Mouse (Mus musculus) G1E (cell line): Measurements from ENCODE around the gene Aurkaip1. TPM values are rescaled to one million over a fixed set of nuclear protein-coding genes. Genes with fewer than 3 reads are reported as not detected.

Experiments used
- ATAC-seq: 2 replicates; pipeline ENCODE4 v1.8.0; 2016; ENCODE audit warnings: mild to moderate bottlenecking; ENCODE audit not compliant: insufficient number of reproducible peaks, poor library complexity, low FRiP score, severe bottlenecking; ENCODE audit errors: extremely low read depth
- DNase-seq: peaks from one replicate; pipeline ENCODE4 v3.0.0; 2012; ENCODE audit warnings: low spot score
- H3K27me3 ChIP-seq: 2 replicates; pipeline ENCODE4 v1.6.1; 2012; ENCODE audit warnings: mild to moderate bottlenecking, low read length, inconsistent platforms; ENCODE audit not compliant: insufficient read depth
- H3K36me3 ChIP-seq: replicated peaks from 2 replicates; pipeline ENCODE3; 2012; ENCODE audit warnings: mild to moderate bottlenecking, inconsistent platforms
- H3K4me1 ChIP-seq: 2 replicates; pipeline ENCODE4 v1.6.1; 2012; ENCODE audit warnings: low read depth, low read length, inconsistent platforms, mixed read lengths; ENCODE audit not compliant: insufficient read depth
- H3K4me3 ChIP-seq: 2 replicates; pipeline ENCODE4 v1.5.1; 2012; ENCODE audit warnings: low read depth, mild to moderate bottlenecking, inconsistent platforms, low read length, moderate library complexity, mixed read lengths
- H3K9me3 ChIP-seq: replicated peaks from 2 replicates; pipeline ENCODE4 v1.6.1; 2012; ENCODE audit warnings: inconsistent platforms
- CTCF ChIP-seq: IDR thresholded peaks from 2 replicates; pipeline ENCODE4 v1.5.1; 2012; ENCODE audit warnings: low read depth, low read length, inconsistent platforms, mixed read lengths
- GATA1 ChIP-seq: IDR thresholded peaks from 2 replicates; pipeline ENCODE4 v1.6.1; 2012; ENCODE audit warnings: borderline replicate concordance, low read length, inconsistent platforms, mixed read lengths
- GATA2 ChIP-seq: IDR thresholded peaks from 2 replicates; pipeline ENCODE4 v1.6.1; 2012; ENCODE audit warnings: low read depth, low read length, inconsistent platforms, borderline replicate concordance
- POLR2AphosphoS5 ChIP-seq: IDR thresholded peaks from 2 replicates; pipeline ENCODE4 v1.6.1; 2012; ENCODE audit warnings: low read depth, low read length, inconsistent platforms; ENCODE audit not compliant: insufficient replicate concordance
- TAL1 ChIP-seq: conservative IDR thresholded peaks from 2 replicates; pipeline ENCODE4 v1.6.1; 2012; ENCODE audit warnings: low read depth, low read length, inconsistent platforms, mixed read lengths
- polyA plus RNA-seq: library from polyadenylated mRNA; stranded (reverse); fragments of >175 nt; gene quantifications from 2 replicates; pipeline ENCODE4 v1.2.3, GENCODE M21; 2012
- total RNA-seq, 2 experiments: library from RNA; stranded (forward) in 1 of 2; stranded (reverse) in 1 of 2; fragments of 200-1000 nt in 1 of 2; fragments of >200 nt in 1 of 2; fragmentation: Nextera tagmentation in 1 of 2; gene quantifications; 2 replicates each; pipeline ENCODE4 v1.2.3; 2014 to 2017

The Aurkaip1 gene
- total and polyA plus RNA-seq, 3 experiments: 155 to 293 (median 160) TPM

GRCm38 (mm10) chr4:155859318-155859717, 28.2 kb downstream of the Aurkaip1 start:
- H3K36me3 ChIP-seq: peaks cover 99% of the 10 kb centered on the region

GRCm38 (mm10) chr4:155861787-155862186, 30.7 kb downstream of the Aurkaip1 start:
- TF ChIP-seq CTCF (no peak), GATA1 (no peak), TAL1 (no peak)
- Histone ChIP-seq H3K4me1 (peaks cover 6% of the 10 kb centered on the region), H3K9me3 (no peaks in the 10 kb centered on the region), H3K27me3 (no peaks in the 10 kb centered on the region), H3K36me3 (peaks cover 99% of the 10 kb centered on the region), H3K4me3 (no peak overlapping the region)
- DNase-seq (no peak), ATAC-seq (no peak)

More at GRCm38 (mm10) chr4:155859318-155859717, 28.2 kb downstream of the Aurkaip1 start:
- ATAC-seq (no peak; the same call in 1 of the 2 replicates), DNase-seq (peak; percentile 60)
- no peak overlapping the region for H3K4me3 ChIP-seq
- H3K9me3 ChIP-seq: no peaks in the 10 kb centered on the region
- TF ChIP-seq POLR2AphosphoS5 (no peak), CTCF (no peak), TAL1 (no peak), GATA1 (no peak)
- H3K27me3 ChIP-seq: no peaks in the 10 kb centered on the region
- peaks cover 22% of the 10 kb centered on the region for H3K4me1 ChIP-seq

- ATAC-seq: no peak
- H3K36me3 ChIP-seq: peaks cover 97% of the 10 kb centered on the region
Measured at GRCm38 (mm10) chr4:155863001-155863400, 31.9 kb downstream of the Aurkaip1 start, which contains the start of gene Tas1r3. TSS of gene Tas1r3 (minus strand) at chr4:155863362.

GRCm38 (mm10) chr4:155868614-155869298, 37.7 kb downstream of the Aurkaip1 start:
- ATAC-seq (0 out of 2 replicates have a peak, but pooled peaks have one; percentile 5), DNase-seq (peak; percentile 42)
- peaks cover 68% of the 10 kb centered on the region for H3K36me3 ChIP-seq
- H3K27me3 ChIP-seq: no peaks in the 10 kb centered on the region
- H3K4me3 ChIP-seq: peak overlapping the region; percentile 77
- no peaks in the 10 kb centered on the region for H3K9me3 ChIP-seq
- H3K4me1 ChIP-seq: peaks cover 33% of the 10 kb centered on the region
- TF ChIP-seq POLR2AphosphoS5 (no peak), TAL1 (no peak), GATA1 (no peak), CTCF (no peak)

More at GRCm38 (mm10) chr4:155863001-155863400, 31.9 kb downstream of the Aurkaip1 start, which contains the start of gene Tas1r3:
- TF ChIP-seq POLR2AphosphoS5 (no peak), GATA2 (no peak), GATA1 (no peak), TAL1 (no peak), CTCF (no peak)
- H3K4me1 ChIP-seq: peaks cover under 1% of the 10 kb centered on the region; the same call in 1 of the 2 replicates
- no peak for DNase-seq
- no peaks in the 10 kb centered on the region for H3K9me3 ChIP-seq
- H3K4me3 ChIP-seq: no peak within 1 kb of the TSS
- no peaks in the 10 kb centered on the region for H3K27me3 ChIP-seq

GRCm38 (mm10) chr4:155869317-155870033, 38.4 kb downstream of the Aurkaip1 start, which contains the start of the genes Cptp and Ints11:
TSS of gene Cptp (minus strand) at chr4:155869440.
TSS of gene Ints11 (plus strand) at chr4:155869546.
- Histone ChIP-seq H3K9me3 (no peaks in the 10 kb centered on the region), H3K4me1 (peaks cover 33% of the 10 kb centered on the region), H3K4me3 (peak within 1 kb of the TSS; percentile 77), H3K27me3 (no peaks in the 10 kb centered on the region), H3K36me3 (peaks cover 68% of the 10 kb centered on the region)
- no peak for TF ChIP-seq CTCF
- DNase-seq: peak; percentile 100
- ATAC-seq: peak; percentile 100

GRCm38 (mm10) chr4:155871404-155871803, 40.3 kb downstream of the Aurkaip1 start:
- Histone ChIP-seq H3K4me1 (peaks cover 33% of the 10 kb centered on the region), H3K4me3 (no peak overlapping the region), H3K27me3 (no peaks in the 10 kb centered on the region), H3K9me3 (no peaks in the 10 kb centered on the region), H3K36me3 (peaks cover 68% of the 10 kb centered on the region)
- DNase-seq (no peak), ATAC-seq (no peak)
- TF ChIP-seq GATA1 (no peak), TAL1 (no peak), CTCF (no peak), GATA2 (no peak), POLR2AphosphoS5 (no peak)

Other genes starting within 250 kb of the Aurkaip1 start
Only the 20 nearest of the 28 such genes appear.
- gene Fndc10, start 136.9 kb upstream of the Aurkaip1 start, total RNA-seq (2014; fragmentation: Nextera tagmentation): not detected in 2 replicates
- 0.12 and 0.16 TPM in 2 replicates for gene Fndc10, start 136.9 kb upstream of the Aurkaip1 start, total RNA-seq (2017)
- gene Fndc10, start 136.9 kb upstream of the Aurkaip1 start, polyA plus RNA-seq: not detected in 2 replicates
- 195 and 204 TPM in 2 replicates for gene Ssu72, start 126.5 kb upstream of the Aurkaip1 start, total RNA-seq (2014; fragmentation: Nextera tagmentation)
- gene Ssu72, start 126.5 kb upstream of the Aurkaip1 start, total RNA-seq (2017): 184 and 186 TPM in 2 replicates
- gene Ssu72, start 126.5 kb upstream of the Aurkaip1 start, polyA plus RNA-seq: 74.7 and 91.4 TPM in 2 replicates
- gene Tmem240, start 96.5 kb upstream of the Aurkaip1 start, total RNA-seq (2014; fragmentation: Nextera tagmentation): 0.58 and 0.68 TPM in 2 replicates
- gene Tmem240, start 96.5 kb upstream of the Aurkaip1 start, total RNA-seq (2017): 0.55 and 0.64 TPM in 2 replicates
- 0.94 and 0.98 TPM in 2 replicates for gene Tmem240, start 96.5 kb upstream of the Aurkaip1 start, polyA plus RNA-seq
- 43.2 and 64.6 TPM in 2 replicates for gene Atad3a, start 70.2 kb upstream of the Aurkaip1 start, total RNA-seq (2014; fragmentation: Nextera tagmentation)
- gene Atad3a, start 70.2 kb upstream of the Aurkaip1 start, total RNA-seq (2017): 58.8 and 61.5 TPM in 2 replicates
- gene Atad3a, start 70.2 kb upstream of the Aurkaip1 start, polyA plus RNA-seq: 65.7 and 70.7 TPM in 2 replicates
- gene Vwa1, start 56.6 kb upstream of the Aurkaip1 start, total RNA-seq (2014; fragmentation: Nextera tagmentation): 0.39 and 0.68 TPM in 2 replicates
- 0.93 and 1.0 TPM in 2 replicates for gene Vwa1, start 56.6 kb upstream of the Aurkaip1 start, total RNA-seq (2017)
- 0.09 and 0.10 TPM in 2 replicates for gene Vwa1, start 56.6 kb upstream of the Aurkaip1 start, polyA plus RNA-seq
- gene Tmem88b, start 45.4 kb upstream of the Aurkaip1 start, total RNA-seq (2014; fragmentation: Nextera tagmentation): not detected in 2 replicates
- gene Tmem88b, start 45.4 kb upstream of the Aurkaip1 start, total RNA-seq (2017): 0.05 and 0.06 TPM in 2 replicates
- gene Tmem88b, start 45.4 kb upstream of the Aurkaip1 start, polyA plus RNA-seq: 0.01 TPM in 1 of 2 replicates, not detected in the other
- not detected in 2 replicates for gene Ankrd65, start 40.8 kb upstream of the Aurkaip1 start, total RNA-seq (2014; fragmentation: Nextera tagmentation)
- not detected in 2 replicates for gene Ankrd65, start 40.8 kb upstream of the Aurkaip1 start, total RNA-seq (2017)
- gene Ankrd65, start 40.8 kb upstream of the Aurkaip1 start, polyA plus RNA-seq: not detected in 2 replicates
- 86.3 and 97.2 TPM in 2 replicates for gene Mrpl20, start 28.4 kb upstream of the Aurkaip1 start, total RNA-seq (2014; fragmentation: Nextera tagmentation)
- gene Mrpl20, start 28.4 kb upstream of the Aurkaip1 start, total RNA-seq (2017): 85.3 and 124 TPM in 2 replicates
- 15.1 and 17.9 TPM in 2 replicates for gene Mrpl20, start 28.4 kb upstream of the Aurkaip1 start, polyA plus RNA-seq
- 121 and 171 TPM in 2 replicates for gene Ccnl2, start 18.8 kb upstream of the Aurkaip1 start, total RNA-seq (2014; fragmentation: Nextera tagmentation)
- 125 and 150 TPM in 2 replicates for gene Ccnl2, start 18.8 kb upstream of the Aurkaip1 start, total RNA-seq (2017)
- gene Ccnl2, start 18.8 kb upstream of the Aurkaip1 start, polyA plus RNA-seq: 33.0 and 41.8 TPM in 2 replicates
- not detected in 2 replicates for gene Mxra8, start 8.4 kb downstream of the Aurkaip1 start, total RNA-seq (2014; fragmentation: Nextera tagmentation)
- 0.33 and 0.46 TPM in 2 replicates for gene Mxra8, start 8.4 kb downstream of the Aurkaip1 start, total RNA-seq (2017)
- gene Mxra8, start 8.4 kb downstream of the Aurkaip1 start, polyA plus RNA-seq: not detected in 2 replicates
- gene Dvl1, start 16.1 kb downstream of the Aurkaip1 start, total RNA-seq (2014; fragmentation: Nextera tagmentation): 14.4 and 16.8 TPM in 2 replicates
- 9.2 and 13.7 TPM in 2 replicates for gene Dvl1, start 16.1 kb downstream of the Aurkaip1 start, total RNA-seq (2017)
- gene Dvl1, start 16.1 kb downstream of the Aurkaip1 start, polyA plus RNA-seq: 77.7 and 92.8 TPM in 2 replicates
- gene Tas1r3, start 32.1 kb downstream of the Aurkaip1 start, total RNA-seq (2014; fragmentation: Nextera tagmentation): 1.6 and 1.7 TPM in 2 replicates
- 0.52 and 0.60 TPM in 2 replicates for gene Tas1r3, start 32.1 kb downstream of the Aurkaip1 start, total RNA-seq (2017)
- 0.02 and 0.03 TPM in 2 replicates for gene Tas1r3, start 32.1 kb downstream of the Aurkaip1 start, polyA plus RNA-seq
- 6.7 and 11.8 TPM in 2 replicates for gene Cptp, start 38.2 kb downstream of the Aurkaip1 start, total RNA-seq (2014; fragmentation: Nextera tagmentation)
- gene Cptp, start 38.2 kb downstream of the Aurkaip1 start, total RNA-seq (2017): 9.3 and 9.5 TPM in 2 replicates
- 1.1 and 3.6 TPM in 2 replicates for gene Cptp, start 38.2 kb downstream of the Aurkaip1 start, polyA plus RNA-seq
- 35.6 and 47.3 TPM in 2 replicates for gene Ints11, start 38.3 kb downstream of the Aurkaip1 start, total RNA-seq (2014; fragmentation: Nextera tagmentation)
- gene Ints11, start 38.3 kb downstream of the Aurkaip1 start, total RNA-seq (2017): 43.5 and 63.3 TPM in 2 replicates
- 21.7 and 26.8 TPM in 2 replicates for gene Ints11, start 38.3 kb downstream of the Aurkaip1 start, polyA plus RNA-seq
- 16.6 and 19.5 TPM in 2 replicates for gene Pusl1, start 60.5 kb downstream of the Aurkaip1 start, total RNA-seq (2014; fragmentation: Nextera tagmentation)
- 27.9 and 32.3 TPM in 2 replicates for gene Pusl1, start 60.5 kb downstream of the Aurkaip1 start, total RNA-seq (2017)
- gene Pusl1, start 60.5 kb downstream of the Aurkaip1 start, polyA plus RNA-seq: 135 and 233 TPM in 2 replicates
- gene Acap3, start 60.5 kb downstream of the Aurkaip1 start, total RNA-seq (2014; fragmentation: Nextera tagmentation): 16.5 and 19.9 TPM in 2 replicates
- 12.4 and 12.5 TPM in 2 replicates for gene Acap3, start 60.5 kb downstream of the Aurkaip1 start, total RNA-seq (2017)
- gene Acap3, start 60.5 kb downstream of the Aurkaip1 start, polyA plus RNA-seq: 31.0 and 32.9 TPM in 2 replicates
- gene Ube2j2, start 112.6 kb downstream of the Aurkaip1 start, total RNA-seq (2014; fragmentation: Nextera tagmentation): 118 and 122 TPM in 2 replicates
- 124 and 178 TPM in 2 replicates for gene Ube2j2, start 112.6 kb downstream of the Aurkaip1 start, total RNA-seq (2017)
- 167 and 223 TPM in 2 replicates for gene Ube2j2, start 112.6 kb downstream of the Aurkaip1 start, polyA plus RNA-seq
- gene C1qtnf12, start 131.0 kb downstream of the Aurkaip1 start, total RNA-seq (2014; fragmentation: Nextera tagmentation): 17.0 and 19.9 TPM in 2 replicates
- gene C1qtnf12, start 131.0 kb downstream of the Aurkaip1 start, total RNA-seq (2017): 9.7 and 14.2 TPM in 2 replicates
- gene C1qtnf12, start 131.0 kb downstream of the Aurkaip1 start, polyA plus RNA-seq: 43.7 and 60.7 TPM in 2 replicates
- gene B3galt6, start 161.4 kb downstream of the Aurkaip1 start, total RNA-seq (2014; fragmentation: Nextera tagmentation): 3.6 and 5.1 TPM in 2 replicates
- 11.6 and 11.7 TPM in 2 replicates for gene B3galt6, start 161.4 kb downstream of the Aurkaip1 start, total RNA-seq (2017)
- 4.1 and 4.2 TPM in 2 replicates for gene B3galt6, start 161.4 kb downstream of the Aurkaip1 start, polyA plus RNA-seq
- gene Sdf4, start 161.6 kb downstream of the Aurkaip1 start, total RNA-seq (2014; fragmentation: Nextera tagmentation): 51.0 and 94.4 TPM in 2 replicates
- gene Sdf4, start 161.6 kb downstream of the Aurkaip1 start, total RNA-seq (2017): 156 and 163 TPM in 2 replicates
- gene Sdf4, start 161.6 kb downstream of the Aurkaip1 start, polyA plus RNA-seq: 30.7 and 31.8 TPM in 2 replicates